Mouse (Mus musculus): ENCODE measurements at regions not wholly inside any gene's neighbourhood (a gene's known extent, or its start where the extent isn't known, plus 50 kb on each side); places are given as distances from the start of the nearest gene placed in this dataset.

DNA sequence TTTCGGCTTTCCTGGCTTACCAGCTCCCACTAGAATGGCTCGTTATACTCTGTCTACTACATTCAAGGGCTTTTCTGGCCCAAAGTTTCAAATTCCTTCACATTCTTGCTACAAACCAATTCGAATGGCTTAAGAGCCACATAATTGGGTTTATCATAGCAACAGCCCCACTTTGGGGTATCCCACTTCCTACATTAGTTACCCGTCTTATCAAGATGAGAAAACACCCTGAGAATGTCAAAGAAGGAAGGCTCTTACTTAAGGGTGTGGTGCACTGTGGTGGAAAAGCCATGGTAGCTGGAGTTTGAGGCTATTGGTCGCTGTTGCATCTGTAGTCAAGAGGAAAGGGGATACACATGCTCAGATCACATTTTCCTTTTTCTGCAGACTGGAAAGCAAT is 213.2 kb upstream of the Klf3 start:
- Histone ChIP-seq H3K4me1 (peaks cover 31% of the 10 kb centered on the region), H3K36me3 (no peaks in the 10 kb centered on the region), H3K4me3 (no peak overlapping the region), H3K9me3 (no peaks in the 10 kb centered on the region), H3K27me3 (ENCODE audit: insufficient read depth, poor library complexity, severe bottlenecking) (no peaks in the 10 kb centered on the region), H3K27ac (peak overlapping the region; percentile 33; the same call in 1 of the 2 replicates)
- no peak for DNase-seq (ENCODE audit: low spot score)
- 72% methylated on average over 5 of the region's 5 CpGs for WGBS

DNA sequence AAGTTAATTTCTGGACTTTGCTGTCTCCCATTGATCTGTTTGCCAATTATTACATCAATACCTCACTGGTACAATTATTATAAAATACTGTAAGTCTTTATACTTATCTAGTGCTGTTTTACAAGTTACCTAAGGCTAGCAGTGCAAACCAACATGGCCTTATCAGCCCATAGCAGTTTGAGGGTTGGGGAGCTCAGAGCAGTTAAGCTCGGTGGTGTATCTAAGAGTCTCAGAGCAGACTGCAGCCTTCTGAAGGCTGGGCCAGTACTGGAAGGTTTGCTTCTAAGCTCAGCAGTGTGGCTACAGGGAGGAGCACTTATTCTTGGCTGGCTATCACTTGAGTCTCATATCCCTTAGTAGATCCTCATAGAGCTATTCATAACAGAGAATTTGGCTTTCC is 212.4 kb upstream of the Klf3 start:
- Histone ChIP-seq H3K27ac (no peak overlapping the region; the same call in 1 of the 2 replicates), H3K9me3 (no peaks in the 10 kb centered on the region), H3K4me1 (peaks cover 30% of the 10 kb centered on the region), H3K27me3 (ENCODE audit: insufficient read depth, poor library complexity, severe bottlenecking) (no peaks in the 10 kb centered on the region), H3K4me3 (no peak overlapping the region), H3K36me3 (no peaks in the 10 kb centered on the region)
- peak; percentile 88 for DNase-seq (ENCODE audit: low spot score)
- WGBS: 48% methylated on average over 1 of the region's 1 CpGs

DNA sequence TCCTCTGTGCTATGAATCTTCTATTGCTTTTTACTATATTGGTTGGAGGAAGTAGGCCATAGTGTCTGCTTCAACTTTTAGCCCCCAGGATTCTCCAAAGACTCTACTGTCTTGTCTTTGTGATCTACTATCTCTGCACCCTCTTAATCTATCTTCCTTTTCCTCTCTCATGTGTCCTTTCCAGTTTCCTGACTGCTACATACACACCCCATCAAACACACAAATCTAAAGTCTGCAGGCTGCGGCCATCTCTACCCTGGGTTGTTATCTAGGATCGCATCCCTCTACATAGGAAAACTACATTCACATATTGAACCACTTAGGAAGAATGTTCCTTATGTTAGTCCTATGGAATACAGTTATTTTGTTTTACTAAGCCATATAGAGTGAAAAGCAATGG is 211.4 kb upstream of the Klf3 start:
- DNase-seq (ENCODE audit: low spot score): no peak
- WGBS: 87% methylated on average over 2 of the region's 2 CpGs
- H3K4me1 ChIP-seq: peaks cover 26% of the 10 kb centered on the region
- no peaks in the 10 kb centered on the region for H3K27me3 ChIP-seq (ENCODE audit: insufficient read depth, poor library complexity, severe bottlenecking)
- H3K27ac ChIP-seq: no peak overlapping the region
- no peaks in the 10 kb centered on the region for H3K9me3 ChIP-seq
- no peaks in the 10 kb centered on the region for H3K36me3 ChIP-seq
- H3K4me3 ChIP-seq: no peak overlapping the region

DNA sequence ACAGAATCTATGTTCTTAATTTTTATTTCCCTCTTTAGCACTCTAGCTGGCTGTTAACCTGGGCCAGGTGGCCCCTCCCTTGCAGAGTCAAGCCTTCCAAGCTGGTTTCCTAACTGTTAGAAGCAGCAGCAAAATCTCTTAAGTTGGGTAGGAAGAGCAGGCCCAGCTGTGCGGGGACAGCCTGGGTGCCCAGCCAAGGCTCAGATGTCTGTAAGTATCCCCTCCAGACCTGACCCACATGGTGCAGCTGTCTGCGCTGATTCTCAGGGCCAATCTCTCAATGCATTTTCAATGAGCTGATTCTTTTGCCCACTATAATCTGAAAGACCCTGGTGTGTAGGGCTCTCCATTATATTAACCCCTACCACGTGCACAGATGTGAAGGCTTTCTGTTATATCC is 208.0 kb upstream of the Klf3 start:
- H3K4me1 ChIP-seq: peaks cover 32% of the 10 kb centered on the region

DNA sequence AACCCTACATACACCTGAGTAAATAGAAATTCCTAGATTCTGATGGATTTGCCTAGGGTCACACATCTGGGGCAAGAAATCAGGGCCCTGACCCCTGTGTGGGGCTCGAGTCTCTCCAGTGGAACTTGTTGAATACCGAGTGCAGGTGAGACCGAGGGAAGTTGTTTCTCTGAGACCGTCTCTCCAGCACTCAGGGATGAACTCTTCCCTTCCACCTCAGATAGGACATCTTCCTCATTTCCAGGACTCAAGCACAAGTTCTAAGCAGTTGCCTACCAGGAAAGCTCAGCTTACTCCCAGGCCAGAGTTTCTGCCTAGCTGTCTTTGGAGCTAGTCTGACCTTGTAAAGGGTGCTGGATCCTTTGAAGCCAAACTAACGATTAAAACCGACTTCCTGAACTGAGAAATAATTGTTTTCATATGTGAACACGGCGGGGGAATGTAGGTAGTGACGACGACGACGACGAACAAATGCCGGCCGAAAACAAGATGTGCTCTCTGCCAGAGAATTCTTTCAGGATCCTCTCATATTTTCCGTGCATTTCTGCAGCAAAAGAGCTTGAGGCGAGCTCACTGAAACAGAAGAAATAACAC is 207.3 kb upstream of the Klf3 start:
- no peak overlapping the region for H3K4me3 ChIP-seq
- DNase-seq (ENCODE audit: low spot score): no peak
- peaks cover 38% of the 10 kb centered on the region for H3K4me1 ChIP-seq
- peak overlapping the region; percentile 52 for H3K27ac ChIP-seq
- no peaks in the 10 kb centered on the region for H3K36me3 ChIP-seq
- H3K9me3 ChIP-seq: no peaks in the 10 kb centered on the region
- H3K27me3 ChIP-seq (ENCODE audit: insufficient read depth, poor library complexity, severe bottlenecking): no peaks in the 10 kb centered on the region
- 61% methylated on average over 17 of the region's 17 CpGs for WGBS

More for the DNA sequence above, 208.0 kb upstream of the Klf3 start:
- Histone ChIP-seq H3K4me3 (no peak overlapping the region), H3K9me3 (no peaks in the 10 kb centered on the region), H3K27me3 (ENCODE audit: insufficient read depth, poor library complexity, severe bottlenecking) (no peaks in the 10 kb centered on the region), H3K36me3 (no peaks in the 10 kb centered on the region), H3K27ac (peak overlapping the region; percentile 56)
- no peak for DNase-seq (ENCODE audit: low spot score)
- WGBS: 73% methylated on average over 3 of the region's 3 CpGs

DNA sequence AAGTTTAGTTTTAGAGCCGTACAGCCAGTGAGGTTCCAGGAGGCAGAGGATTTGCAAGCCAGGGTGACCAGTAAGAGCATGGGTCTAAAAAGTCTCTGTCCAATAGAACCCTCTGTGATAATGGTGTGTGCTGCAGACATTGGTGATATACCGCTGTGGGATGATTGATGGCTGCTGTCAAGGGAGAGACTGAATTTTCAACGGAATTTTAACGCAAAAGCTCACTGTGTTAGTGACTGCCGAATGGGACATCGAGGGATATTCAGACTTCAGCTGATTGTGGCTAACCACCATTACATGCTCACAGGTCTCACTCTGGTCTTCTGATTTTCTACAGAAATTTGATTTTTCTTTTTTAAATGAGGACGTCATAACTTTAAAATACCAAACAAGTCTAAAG is 206.2 kb upstream of the Klf3 start:
- no peaks in the 10 kb centered on the region for H3K36me3 ChIP-seq
- H3K27me3 ChIP-seq (ENCODE audit: insufficient read depth, poor library complexity, severe bottlenecking): no peaks in the 10 kb centered on the region
- WGBS: 69% methylated on average over 7 of the region's 7 CpGs
- H3K4me1 ChIP-seq: peaks cover 50% of the 10 kb centered on the region
- no peak overlapping the region for H3K4me3 ChIP-seq
- H3K9me3 ChIP-seq: no peaks in the 10 kb centered on the region
- DNase-seq (ENCODE audit: low spot score): no peak
- no peak overlapping the region for H3K27ac ChIP-seq

DNA sequence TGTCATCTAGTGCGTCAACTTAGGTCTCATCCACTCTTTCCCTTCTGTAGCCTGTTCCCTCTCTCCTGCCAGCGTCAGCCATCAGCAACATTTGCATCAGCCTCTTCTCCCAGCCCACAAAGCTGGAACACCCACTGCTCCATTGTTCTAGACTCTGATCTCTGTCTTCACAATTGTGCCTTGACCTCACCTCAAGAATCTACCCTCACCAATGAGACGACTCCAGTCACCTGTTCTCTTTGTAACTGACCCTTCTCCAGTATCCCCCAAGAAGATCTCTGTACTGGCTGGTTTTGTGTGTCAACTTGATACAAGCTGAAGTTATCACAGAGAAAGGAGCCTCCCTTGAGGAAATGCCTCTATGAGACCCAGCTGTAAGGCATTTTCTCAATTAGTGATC is 205.7 kb upstream of the Klf3 start:
- no peaks in the 10 kb centered on the region for H3K9me3 ChIP-seq
- H3K4me3 ChIP-seq: no peak overlapping the region
- no peaks in the 10 kb centered on the region for H3K36me3 ChIP-seq
- H3K4me1 ChIP-seq: peaks cover 54% of the 10 kb centered on the region
- no peak overlapping the region for H3K27ac ChIP-seq
- 77% methylated on average over 3 of the region's 3 CpGs for WGBS
- H3K27me3 ChIP-seq (ENCODE audit: insufficient read depth, poor library complexity, severe bottlenecking): no peaks in the 10 kb centered on the region
- DNase-seq (ENCODE audit: low spot score): no peak

DNA sequence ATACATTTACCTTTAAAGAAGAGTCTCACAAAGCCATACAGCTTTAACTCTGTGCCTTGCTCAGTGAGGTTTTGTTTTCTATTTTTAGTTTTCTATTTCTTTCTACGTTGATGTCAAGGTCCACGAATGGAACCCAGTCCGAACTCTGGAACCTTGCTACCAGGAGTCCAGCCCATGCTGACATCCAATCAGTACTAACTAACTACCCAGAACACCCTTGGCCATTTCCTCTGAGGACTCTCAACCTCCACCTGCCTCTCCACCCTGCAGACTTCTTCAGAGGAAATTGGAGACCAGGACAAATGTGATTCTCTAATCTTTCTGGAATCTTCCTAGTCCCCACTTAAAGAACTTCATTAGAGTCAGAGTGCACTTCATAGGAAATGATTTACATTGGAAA is 204.6 kb upstream of the Klf3 start:
- no peak for DNase-seq (ENCODE audit: low spot score)
- Histone ChIP-seq H3K9me3 (no peaks in the 10 kb centered on the region), H3K4me3 (no peak overlapping the region), H3K27ac (peak overlapping the region; percentile 87; the same call in 1 of the 2 replicates), H3K36me3 (no peaks in the 10 kb centered on the region), H3K27me3 (ENCODE audit: insufficient read depth, poor library complexity, severe bottlenecking) (no peaks in the 10 kb centered on the region), H3K4me1 (peaks cover 65% of the 10 kb centered on the region)
- 62% methylated on average over 3 of the region's 3 CpGs for WGBS

DNA sequence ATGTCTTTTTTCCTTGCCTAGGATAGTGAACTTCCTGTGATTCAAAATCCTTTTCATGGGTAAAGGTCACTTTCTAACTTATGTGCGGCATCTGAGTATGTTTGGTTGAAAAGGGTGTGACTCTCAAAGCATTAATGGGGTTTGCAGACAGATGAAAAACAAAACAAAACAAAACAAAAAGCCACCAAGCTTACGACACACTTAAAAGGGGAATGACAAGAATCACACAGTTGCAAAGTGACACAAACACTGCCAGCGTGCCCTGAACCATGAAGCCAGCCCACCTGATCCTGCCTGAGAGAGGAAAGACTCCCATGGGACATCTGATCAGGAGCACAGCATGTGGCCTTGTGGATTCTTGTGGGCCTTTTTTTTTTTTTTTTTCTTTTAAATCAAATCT is 204.2 kb upstream of the Klf3 start:
- H3K4me1 ChIP-seq: peaks cover 63% of the 10 kb centered on the region

DNA sequence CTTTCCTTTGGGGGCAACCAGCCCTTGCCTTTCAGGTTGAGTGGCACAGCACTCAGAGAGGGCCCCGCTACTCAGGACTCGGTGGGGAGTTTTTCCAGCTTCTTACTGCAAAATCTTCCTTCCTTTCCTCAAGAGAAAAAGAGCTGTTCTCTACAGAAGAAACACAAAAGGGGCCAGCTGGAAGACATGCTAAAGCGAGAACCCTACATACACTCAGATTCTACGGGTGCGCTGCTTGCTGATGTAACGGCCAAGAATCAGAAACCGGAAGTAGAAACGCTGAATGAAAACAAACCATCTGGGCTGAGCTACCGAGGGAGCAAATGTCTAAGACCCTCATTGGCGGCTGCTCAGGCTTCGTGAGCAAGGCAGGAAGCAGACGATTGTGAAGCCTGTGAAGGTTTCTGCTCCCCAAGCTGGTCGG is 203.3 kb upstream of the Klf3 start:
- peak; percentile 82 for DNase-seq (ENCODE audit: low spot score)
- no peaks in the 10 kb centered on the region for H3K36me3 ChIP-seq
- WGBS: 17% methylated on average over 13 of the region's 13 CpGs
- H3K4me1 ChIP-seq: peaks cover 55% of the 10 kb centered on the region
- no peaks in the 10 kb centered on the region for H3K9me3 ChIP-seq
- no peaks in the 10 kb centered on the region for H3K27me3 ChIP-seq (ENCODE audit: insufficient read depth, poor library complexity, severe bottlenecking)
- peak overlapping the region; percentile 87 for H3K27ac ChIP-seq
- peak overlapping the region; percentile 45 for H3K4me3 ChIP-seq

More for the DNA sequence above, 204.2 kb upstream of the Klf3 start:
- Histone ChIP-seq H3K9me3 (no peaks in the 10 kb centered on the region), H3K4me3 (no peak overlapping the region), H3K27me3 (ENCODE audit: insufficient read depth, poor library complexity, severe bottlenecking) (no peaks in the 10 kb centered on the region), H3K36me3 (no peaks in the 10 kb centered on the region), H3K27ac (peak overlapping the region; percentile 87)
- no peak for DNase-seq (ENCODE audit: low spot score)
- WGBS: 51% methylated on average over 3 of the region's 3 CpGs

DNA sequence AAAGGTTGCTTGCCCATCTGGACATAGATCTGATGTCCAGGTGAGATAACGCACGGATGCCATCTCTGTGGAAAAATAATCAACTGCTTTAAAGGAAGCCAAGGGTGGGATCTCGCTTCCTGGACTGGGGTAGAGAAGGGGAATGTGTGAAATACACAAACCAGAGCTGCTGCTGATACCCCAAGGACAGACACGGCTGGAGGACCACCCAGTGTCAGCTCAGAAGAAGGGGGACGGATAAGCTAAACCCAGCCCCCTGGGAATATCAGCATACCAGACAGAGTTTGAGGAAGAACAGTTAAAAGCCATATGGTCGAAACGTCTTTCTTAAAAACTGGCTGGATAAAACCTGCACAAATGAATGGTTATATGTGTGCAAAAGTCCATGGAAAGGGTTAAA is 202.8 kb upstream of the Klf3 start:
- Histone ChIP-seq H3K9me3 (no peaks in the 10 kb centered on the region), H3K4me1 (peaks cover 50% of the 10 kb centered on the region), H3K36me3 (no peaks in the 10 kb centered on the region), H3K27ac (peak overlapping the region; percentile 87), H3K27me3 (ENCODE audit: insufficient read depth, poor library complexity, severe bottlenecking) (no peaks in the 10 kb centered on the region), H3K4me3 (peak overlapping the region; percentile 45)
- WGBS: 12% methylated on average over 7 of the region's 7 CpGs
- DNase-seq (ENCODE audit: low spot score): peak; percentile 80

DNA sequence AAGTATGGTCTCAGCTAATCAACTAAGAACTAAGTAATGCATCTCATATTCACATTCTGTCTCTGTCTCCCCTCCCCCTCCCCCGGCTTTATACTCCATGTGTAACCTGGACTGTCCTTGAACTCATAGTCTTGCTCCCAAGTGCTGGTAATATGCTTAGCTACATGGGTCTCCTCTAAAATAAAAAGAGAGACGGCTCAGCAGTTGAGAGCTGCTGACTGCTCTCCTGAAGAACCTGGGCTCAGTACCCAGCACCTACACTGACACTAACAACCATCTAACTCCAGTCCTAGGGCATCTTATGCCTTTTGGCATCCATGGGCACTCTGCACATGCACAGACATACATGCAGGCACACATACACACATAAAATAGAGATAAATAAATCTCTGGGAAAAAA is 202.4 kb upstream of the Klf3 start:
- Histone ChIP-seq H3K27ac (peak overlapping the region; percentile 87), H3K4me3 (peak overlapping the region; percentile 45; the same call in 1 of the 2 replicates), H3K9me3 (no peaks in the 10 kb centered on the region), H3K36me3 (no peaks in the 10 kb centered on the region), H3K4me1 (peaks cover 50% of the 10 kb centered on the region), H3K27me3 (ENCODE audit: insufficient read depth, poor library complexity, severe bottlenecking) (no peaks in the 10 kb centered on the region)
- 29% methylated on average over 2 of the region's 2 CpGs for WGBS
- no peak for DNase-seq (ENCODE audit: low spot score)

DNA sequence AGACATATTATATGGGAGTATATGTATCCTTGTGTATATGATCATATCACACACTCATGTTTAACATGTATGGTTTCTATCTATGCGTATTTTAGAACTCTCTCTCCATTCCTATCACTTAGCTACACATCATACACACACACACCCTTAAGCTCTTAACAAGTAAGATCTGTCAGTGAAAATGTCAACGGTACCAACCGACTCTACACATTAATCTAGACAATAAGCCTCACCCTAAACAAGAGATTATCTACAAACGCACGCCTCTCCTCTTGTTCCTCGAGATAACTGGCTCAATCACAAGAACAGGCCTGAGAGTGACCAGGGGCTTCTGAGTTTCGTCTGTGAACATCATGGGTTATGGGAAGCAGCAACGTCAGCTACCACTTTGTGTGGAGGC is 201.9 kb upstream of the Klf3 start:
- H3K27ac ChIP-seq: peak overlapping the region; percentile 85
- no peaks in the 10 kb centered on the region for H3K36me3 ChIP-seq
- no peak overlapping the region for H3K4me3 ChIP-seq
- no peak for DNase-seq (ENCODE audit: low spot score)
- H3K9me3 ChIP-seq: no peaks in the 10 kb centered on the region
- WGBS: 14% methylated on average over 8 of the region's 8 CpGs
- H3K4me1 ChIP-seq: peaks cover 50% of the 10 kb centered on the region
- no peaks in the 10 kb centered on the region for H3K27me3 ChIP-seq (ENCODE audit: insufficient read depth, poor library complexity, severe bottlenecking)

DNA sequence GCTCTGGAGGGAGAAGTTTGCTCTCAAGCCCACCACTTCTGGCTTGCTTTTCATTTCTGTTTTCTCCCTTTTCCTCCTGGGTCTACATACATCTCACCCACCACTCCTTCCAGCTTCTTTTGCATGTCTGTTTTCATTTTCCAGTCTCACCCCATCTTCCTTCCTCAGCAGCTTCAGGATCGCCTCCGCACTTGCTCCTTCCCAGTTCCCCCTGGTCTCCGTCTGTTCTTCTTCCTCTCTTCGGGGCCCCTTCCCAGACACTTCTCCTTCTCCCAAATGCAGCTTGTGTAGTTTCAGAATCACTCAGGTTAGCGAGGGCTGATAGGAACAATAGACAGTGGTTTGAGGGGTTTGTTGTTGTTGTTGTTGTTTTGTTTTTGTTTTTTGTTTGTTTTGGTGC is 201.4 kb upstream of the Klf3 start:
- Histone ChIP-seq H3K4me1 (peaks cover 50% of the 10 kb centered on the region), H3K27me3 (ENCODE audit: insufficient read depth, poor library complexity, severe bottlenecking) (no peaks in the 10 kb centered on the region), H3K4me3 (no peak overlapping the region), H3K36me3 (no peaks in the 10 kb centered on the region), H3K9me3 (no peaks in the 10 kb centered on the region), H3K27ac (peak overlapping the region; percentile 85)
- DNase-seq (ENCODE audit: low spot score): no peak
- 59% methylated on average over 5 of the region's 5 CpGs for WGBS
